Mouse (Mus musculus) spleen, adult 2 months (tissue): ENCODE data around the gene Apol7e.

ENCODE experiments used
- CTCF ChIP-seq: fragments of 200-500 bp; IDR thresholded peaks from 2 replicates; pipeline ENCODE4 v1.5.1; 2011; ENCODE audit warnings: mild to moderate bottlenecking, inconsistent platforms; ENCODE audit not compliant: insufficient read depth, insufficient read length, insufficient replicate concordance; ENCODE audit errors: extremely low read depth
- POLR2A ChIP-seq: fragments of 200-500 bp; IDR thresholded peaks from 2 replicates; pipeline ENCODE4 v1.6.1; 2011; ENCODE audit warnings: low read depth, low read length, inconsistent platforms

GRCm38 (mm10) chr15:77745081-77745480 is 46.4 kb downstream of the Apol7e start:
- TF ChIP-seq POLR2A: no peak
- TF ChIP-seq CTCF: no peak
